In genomic region chr2:180020919-180021318, GRCm38 (mm10) we compare ENCODE assay signal across 11 mouse cellular contexts. TPM values are rescaled to one million over a fixed set of nuclear protein-coding genes. Genes with fewer than 3 reads are reported as not detected.
A peak's percentile ranks its signal among the peaks of the same experiment; 100 is the strongest.
DNase-seq lines count a peak whose midpoint lies in the region.
"Had no signal": no experiment of that assay in that cellular context is flagged by ENCODE, and none has a peak within 500 bp of the region (broad histone marks: within the 10 kb centered on the region; RNA-seq: fewer than 3 reads in every experiment).

No protein-coding gene starts in this region.

- peak; percentile 68 for DNase-seq in cerebellum, adult 11-12 months
- no peak for DNase-seq in cerebellum, postnatal 4 days (ENCODE audit: low spot score in 2 of 2)
- DNase-seq in brain, adult 2 months (ENCODE audit: low read depth, low spot score): peak; percentile 58
- DNase-seq in cerebellum, adult 9-11 months: peak; percentile 70
- peak; percentile 37 to 46 for DNase-seq in cerebellum, postnatal 36 days
- no peak for DNase-seq in adrenal gland, adult 8-10 months
- no peak for DNase-seq in adipocyte (ENCODE audit: low spot score)
- DNase-seq: adrenal gland, adult 2 months; adrenal gland, postnatal 36 days; gastrocnemius, postnatal 14 days; kidney, adult 18-20 months had no signal

RNA-seq across cellular contexts. Expression of gene Lsm14b, which starts 3.9 kb away (rescaled TPM):
- total RNA-seq in adrenal gland, adult 8-10 months (2022): 10 to 100 TPM; 41.8 to 54.8 (median 48.5) TPM

RNA-seq across cellular contexts. Expression of gene Psma7, which starts 21.3 kb away (rescaled TPM):
- total RNA-seq in adrenal gland, adult 8-10 months (2022): 100 to 1,000 TPM; 195 to 232 (median 215) TPM

RNA-seq across cellular contexts. Expression of gene Ss18l1, which starts 21.4 kb away (rescaled TPM):
- 10 to 100 TPM in 3 of 4 experiments, 1 to 10 TPM in 1; 9.9 to 14.3 (median 11.7) TPM for total RNA-seq in adrenal gland, adult 8-10 months (2022)

RNA-seq across cellular contexts. Expression of gene Taf4, which starts 44.5 kb away (rescaled TPM):
- total RNA-seq in adrenal gland, adult 8-10 months (2022): 10 to 100 TPM; 16.8 to 22.8 (median 19.6) TPM

RNA-seq across cellular contexts. Expression of gene Mtg2, which starts 49.5 kb away (rescaled TPM):
- total RNA-seq in adrenal gland, adult 8-10 months (2022): 10 to 100 TPM; 17.3 to 26.1 (median 21.6) TPM

Comparison
In these comparisons a context has a peak if more than half of its experiments do, and no peak if none do; other contexts are left out.
1. DNase-seq: peak in cerebellum, adult 11-12 months (single experiment), brain, adult 2 months (single experiment), cerebellum, adult 9-11 months (single experiment) and cerebellum, postnatal 36 days (2 of 2); none in cerebellum, postnatal 4 days (0 of 2), adrenal gland, adult 8-10 months (single experiment) and adipocyte (single experiment).